Mouse (Mus musculus) thymus, postnatal 0 days (tissue): ENCODE measurements at regions not wholly inside any gene's neighbourhood (a gene's known extent, or its start where the extent isn't known, plus 50 kb on each side); places are given as distances from the start of the nearest gene placed in this dataset.

Experiments used
- DNase-seq: peaks from one replicate; pipeline ENCODE4 v3.0.0-alpha.2; 2015; ENCODE audit warnings: low spot score

DNA sequence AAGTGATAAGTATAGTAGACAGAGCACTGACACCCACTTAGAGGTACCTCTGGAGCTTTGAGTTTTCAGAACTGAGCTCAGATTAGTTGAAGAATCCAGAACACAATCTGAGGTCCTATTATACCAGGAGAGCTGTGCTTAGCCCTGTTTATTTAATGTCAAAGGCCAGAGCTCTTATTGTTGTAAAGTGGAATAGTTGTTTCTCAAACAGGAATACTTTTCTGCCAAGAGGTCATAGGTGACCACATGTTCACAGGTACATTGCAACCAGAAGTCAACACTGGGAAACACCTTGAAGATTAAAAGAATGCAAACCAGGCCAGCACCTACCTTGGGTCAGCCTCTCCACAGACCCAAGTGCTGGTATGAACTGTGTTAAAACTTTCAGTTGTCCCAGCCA, 291.9 kb upstream of the 4930412O13Rik start:
- no peak for DNase-seq

DNA sequence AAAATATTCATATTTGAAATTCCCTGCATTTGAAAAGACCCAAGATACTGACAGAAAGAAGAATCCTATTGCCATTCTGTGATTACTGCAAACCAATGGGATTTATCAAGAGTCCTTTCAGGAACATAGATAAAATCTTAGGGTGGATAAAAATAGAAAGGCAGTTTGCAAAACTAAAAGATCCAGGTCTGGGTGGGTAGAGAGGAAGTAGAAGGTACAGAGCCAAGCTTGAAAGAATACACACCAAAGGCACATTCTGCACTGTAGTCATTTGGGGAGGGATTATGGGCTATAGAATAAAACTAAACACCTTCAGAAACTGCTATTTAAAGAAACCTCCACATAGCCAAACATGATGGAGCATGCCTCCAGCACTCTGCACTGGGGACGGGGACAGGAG, 288.5 kb upstream of the 4930412O13Rik start:
- DNase-seq, result peak; percentile 56

DNA sequence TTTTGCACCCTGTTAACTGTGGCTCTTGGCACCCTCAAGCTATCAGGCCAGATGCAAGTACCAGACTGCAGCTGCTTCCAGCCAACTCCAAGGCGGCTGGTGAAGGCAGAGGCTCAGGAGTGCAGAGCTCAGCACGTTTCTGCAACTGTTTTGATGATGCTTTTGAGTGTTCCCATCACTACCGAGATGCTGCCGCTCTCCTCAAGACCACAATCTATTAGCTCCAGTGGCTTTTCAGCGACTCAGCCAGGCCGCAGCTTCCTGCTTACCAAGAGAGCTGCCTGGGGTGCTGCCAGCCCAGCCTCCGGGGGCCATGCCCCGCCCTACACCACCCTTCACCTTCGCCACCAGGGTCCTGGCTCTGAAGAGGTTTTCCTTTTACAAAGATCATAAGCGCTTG, 287.1 kb upstream of the 4930412O13Rik start:
- DNase-seq, result peak; percentile 90

DNA sequence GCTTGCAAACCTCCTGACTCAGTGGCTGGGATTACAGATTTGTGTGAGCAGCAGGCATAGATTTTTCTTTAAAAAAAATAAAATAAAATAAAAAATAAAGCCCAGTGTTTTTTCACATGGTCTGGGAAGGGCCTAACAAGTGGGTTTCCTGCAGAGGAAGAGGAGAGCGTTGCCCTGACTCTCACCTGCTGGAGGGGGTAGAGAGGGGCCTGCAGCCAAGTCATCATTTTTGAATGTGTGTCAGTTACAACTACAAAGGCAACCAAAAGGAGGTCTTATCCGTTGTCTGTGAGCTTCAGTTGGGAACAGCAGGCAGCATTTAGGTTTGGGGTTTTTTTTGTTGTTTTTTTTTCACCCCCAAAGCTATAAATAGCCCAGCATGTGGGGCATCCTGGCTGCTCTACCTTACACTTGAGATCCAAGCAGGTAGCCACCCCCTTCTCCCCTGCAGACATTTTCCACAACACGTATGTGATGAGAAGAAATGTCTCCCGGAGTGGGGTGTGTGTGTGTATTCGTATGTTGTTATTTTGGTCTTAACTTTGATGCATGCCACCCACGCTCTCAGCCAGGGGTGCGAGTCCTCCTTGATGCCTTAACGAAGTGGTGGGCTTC, 285.7 kb upstream of the 4930412O13Rik start:
- peak; percentile 91 for DNase-seq

DNA sequence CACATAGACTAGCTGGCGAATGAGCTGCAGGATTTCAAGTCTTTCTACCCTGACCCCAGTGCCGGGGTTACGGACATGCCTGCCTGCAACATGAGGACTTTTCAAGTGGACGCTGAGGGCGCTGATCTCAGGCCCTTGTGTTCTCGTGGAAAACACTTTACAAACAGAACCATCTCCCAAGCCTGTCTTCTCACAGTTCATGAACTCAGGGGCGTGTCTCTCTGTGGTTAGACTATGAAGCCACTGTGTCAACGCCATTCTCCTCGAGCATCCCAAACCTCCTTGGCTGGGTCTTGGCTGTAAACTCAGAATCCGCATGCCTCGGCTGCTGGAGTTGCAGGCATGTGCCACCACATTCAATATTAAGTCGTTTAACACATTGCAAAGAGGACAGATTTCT, 284.9 kb upstream of the 4930412O13Rik start:
- DNase-seq, result peak; percentile 54

DNA sequence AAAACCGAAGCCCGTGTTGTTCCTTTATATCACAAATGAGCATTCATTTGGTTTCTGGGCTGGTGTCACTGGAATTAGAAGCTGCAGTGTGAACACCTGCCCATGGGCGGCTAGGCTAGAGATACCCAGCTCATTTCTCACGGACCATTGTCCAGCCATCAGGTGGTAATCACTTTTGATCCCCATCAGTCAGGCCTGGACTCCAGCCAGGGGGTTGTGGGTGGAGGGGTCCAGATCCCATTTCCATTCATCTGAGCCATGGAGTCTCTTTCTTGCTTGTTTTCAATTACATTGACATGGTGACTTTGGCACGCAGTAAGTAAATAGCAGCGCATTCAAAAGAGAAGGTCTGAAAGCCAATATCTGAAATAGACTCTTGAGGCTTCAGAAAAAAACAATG, 276.1 kb upstream of the 4930412O13Rik start:
- DNase-seq, result no peak

DNA sequence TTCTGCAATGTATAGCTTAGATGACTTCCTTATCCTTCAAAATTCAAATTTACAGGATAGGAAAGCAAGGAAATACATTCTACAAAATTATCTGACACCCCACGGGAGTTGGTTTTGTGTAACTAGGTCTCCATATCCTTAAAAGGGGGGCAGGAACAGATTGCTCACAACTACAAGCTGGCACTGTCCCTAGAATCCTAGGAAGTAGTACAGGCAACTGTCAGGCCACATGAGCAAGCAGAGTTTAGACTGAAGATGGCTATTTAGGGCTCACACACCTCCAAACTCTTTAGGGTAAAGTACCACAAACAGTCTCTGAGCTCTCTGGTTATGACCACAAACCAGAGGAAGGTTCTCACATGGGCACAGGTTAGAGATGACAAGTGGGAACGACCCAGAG, 273.5 kb upstream of the 4930412O13Rik start:
- DNase-seq, result no peak

DNA sequence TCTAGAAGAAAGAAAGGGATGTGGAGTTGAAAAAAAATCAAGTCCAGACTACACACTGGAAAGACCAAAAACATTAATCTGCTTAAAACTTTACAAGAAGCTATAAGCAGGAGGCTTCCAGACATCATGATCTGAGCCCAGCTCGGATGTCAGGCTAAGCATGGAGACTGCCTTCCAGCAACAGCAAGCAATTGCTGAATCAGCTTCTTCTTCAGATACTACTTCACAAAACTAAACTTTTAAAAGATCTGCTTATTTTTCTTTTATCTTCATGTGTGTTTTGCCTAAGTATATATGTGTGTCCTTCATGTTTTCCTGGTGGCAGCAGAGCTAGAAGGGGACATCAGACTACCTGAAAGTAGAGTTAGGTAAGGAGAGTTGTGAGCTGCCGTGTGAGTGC, 266.6 kb upstream of the 4930412O13Rik start:
- no peak for DNase-seq

DNA sequence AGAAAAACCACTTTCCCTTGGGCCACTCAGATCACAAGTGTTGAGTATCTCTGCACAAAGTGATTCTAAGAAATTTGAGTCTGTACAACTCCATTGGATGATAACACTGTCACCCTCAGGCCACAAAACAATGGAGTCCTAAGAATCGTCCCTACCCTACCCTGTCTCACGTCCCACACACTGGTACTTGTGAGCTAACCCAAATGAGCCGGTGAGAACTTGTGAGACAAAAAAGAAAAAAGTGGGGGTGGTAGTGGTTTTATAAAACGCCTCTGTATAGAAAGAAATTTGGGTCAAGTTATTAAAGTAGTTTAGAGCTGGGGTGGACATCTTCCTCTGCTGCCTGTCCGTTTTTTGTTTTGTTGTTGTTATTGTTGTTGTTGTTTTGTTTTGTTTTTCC, 264.8 kb upstream of the 4930412O13Rik start:
- DNase-seq, result no peak

DNA sequence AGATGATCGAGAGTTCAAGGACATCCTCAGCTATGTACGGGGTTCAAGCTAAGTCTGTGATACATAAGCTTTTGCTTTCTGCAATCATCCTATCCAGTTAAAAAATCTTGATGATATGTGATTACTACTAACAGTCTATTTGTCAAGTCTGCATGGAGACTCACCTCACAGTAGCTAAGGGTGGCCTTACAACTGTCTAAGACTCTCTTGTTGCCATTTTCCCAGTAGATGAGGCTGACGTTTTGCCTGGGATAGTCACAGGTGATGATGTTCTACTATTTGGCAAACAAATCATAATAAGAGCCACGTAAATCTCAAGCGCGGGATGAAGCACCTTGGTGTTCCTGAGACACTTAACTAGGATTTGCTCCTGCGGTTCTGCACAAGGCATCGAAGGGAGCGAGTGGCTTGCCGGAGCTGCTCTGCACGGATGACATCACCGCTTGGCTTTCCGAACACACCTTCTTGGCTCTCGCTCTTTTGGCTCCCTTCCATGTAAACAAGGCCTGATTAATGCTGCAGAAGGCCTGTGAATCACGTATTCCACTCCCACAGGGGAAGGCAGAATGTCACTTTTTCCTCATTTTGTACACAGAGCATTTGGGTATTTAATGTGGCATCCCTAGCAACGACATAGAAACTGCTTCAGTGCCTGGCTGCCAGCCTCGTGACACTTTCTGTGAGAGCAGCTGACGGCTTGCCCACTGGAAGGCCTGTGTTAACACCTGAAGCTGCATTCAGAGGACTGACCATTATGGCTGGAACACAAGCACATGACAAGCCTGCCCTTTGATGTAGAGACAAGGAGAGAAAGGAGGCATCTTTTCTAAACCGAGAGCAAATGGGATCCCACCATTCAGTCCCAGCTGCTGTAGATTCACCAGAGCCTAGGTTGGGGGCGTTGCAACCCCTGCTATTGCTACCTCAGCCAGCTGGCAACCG, 260.5 kb upstream of the 4930412O13Rik start:
- no peak for DNase-seq

DNA sequence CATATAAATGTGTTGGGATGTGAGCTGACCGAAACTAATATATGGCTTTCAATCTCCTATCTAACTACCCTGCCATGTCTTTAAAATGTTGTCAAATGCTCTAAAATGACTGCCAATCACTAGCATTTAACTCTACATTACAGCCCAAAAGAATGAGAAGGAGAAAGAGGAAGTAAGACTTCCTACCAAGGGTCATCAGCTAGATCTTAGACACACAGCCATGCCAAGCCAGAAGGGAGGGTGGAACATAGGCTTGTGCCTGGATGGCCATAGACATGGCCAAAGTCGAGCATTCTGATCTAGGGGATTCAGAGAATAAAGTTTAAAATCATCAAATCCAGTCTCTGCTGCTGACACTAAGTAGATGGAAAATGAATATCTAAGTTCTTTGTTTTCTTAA, 257.4 kb upstream of the 4930412O13Rik start:
- no peak for DNase-seq

DNA sequence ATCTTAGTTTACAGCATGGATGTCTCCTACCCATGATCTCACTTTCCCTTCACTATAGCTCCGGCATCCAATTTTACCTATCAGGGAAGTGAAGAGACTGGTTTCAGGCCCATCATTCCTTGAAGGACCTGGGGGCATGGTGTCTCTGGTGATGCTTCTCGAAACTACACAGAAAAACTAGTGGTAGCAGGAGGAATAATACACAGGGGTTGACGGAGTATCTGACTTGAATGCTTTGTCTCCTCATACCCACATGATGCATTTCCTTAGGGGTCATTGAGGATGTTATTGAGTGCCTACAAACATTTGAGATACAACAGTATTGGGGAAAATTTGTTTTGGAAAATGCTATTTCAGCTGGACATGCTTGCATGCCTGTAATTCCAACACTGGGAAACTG, 253.0 kb upstream of the 4930412O13Rik start:
- no peak for DNase-seq

DNA sequence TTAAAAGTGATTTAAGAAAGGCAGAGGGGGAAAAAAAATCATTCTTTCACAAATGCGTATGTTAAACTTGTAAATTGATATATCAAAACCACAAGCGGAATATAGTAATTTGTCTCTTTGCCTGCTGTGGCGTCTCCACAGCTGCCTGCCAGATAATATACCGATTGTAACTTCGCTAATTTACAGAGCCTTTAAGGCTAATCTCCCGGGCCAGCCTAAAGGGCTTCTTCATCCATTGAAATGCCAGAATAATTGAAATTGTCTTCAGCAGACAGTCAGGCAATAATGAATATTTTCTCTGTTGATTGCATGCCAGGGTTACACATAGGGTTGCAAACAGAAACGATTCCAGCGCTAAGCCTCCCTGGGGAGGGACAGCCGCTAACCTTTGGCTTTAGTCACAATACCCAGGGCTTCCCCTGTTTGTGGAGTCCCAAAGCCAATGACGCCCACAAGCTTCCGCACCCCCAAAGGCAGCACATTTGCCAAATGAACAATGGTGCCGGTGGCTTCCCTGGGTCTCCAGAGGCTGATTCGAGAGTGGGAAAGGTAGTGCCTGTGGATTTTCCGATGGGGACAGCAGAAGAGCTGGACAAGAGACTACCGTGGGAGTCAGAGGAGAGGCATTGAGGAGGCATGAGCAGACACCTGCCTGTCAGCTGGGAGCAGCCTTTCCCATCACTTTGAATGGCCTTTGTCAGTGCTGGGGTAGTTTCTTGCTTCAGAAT, 248.2 kb upstream of the 4930412O13Rik start:
- no peak for DNase-seq

DNA sequence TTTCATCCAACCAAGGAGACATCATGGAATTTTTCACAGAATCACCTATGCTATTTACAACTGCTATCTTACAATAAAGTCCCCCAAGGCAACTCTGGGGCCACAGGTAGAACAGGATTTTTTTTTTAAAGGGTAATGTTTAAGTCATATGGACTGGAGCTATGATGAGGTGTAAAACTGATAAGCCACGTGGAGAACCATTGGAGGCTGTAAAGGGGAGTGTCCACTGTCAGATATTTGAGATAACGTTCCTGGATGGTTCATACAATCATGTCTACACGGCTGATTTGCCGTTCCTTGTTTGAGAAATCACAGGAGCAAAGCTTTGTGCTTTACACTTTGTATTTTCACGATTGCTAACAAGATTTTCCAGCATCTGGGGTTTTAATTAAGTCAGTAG, 241.8 kb upstream of the 4930412O13Rik start:
- DNase-seq, result no peak

DNA sequence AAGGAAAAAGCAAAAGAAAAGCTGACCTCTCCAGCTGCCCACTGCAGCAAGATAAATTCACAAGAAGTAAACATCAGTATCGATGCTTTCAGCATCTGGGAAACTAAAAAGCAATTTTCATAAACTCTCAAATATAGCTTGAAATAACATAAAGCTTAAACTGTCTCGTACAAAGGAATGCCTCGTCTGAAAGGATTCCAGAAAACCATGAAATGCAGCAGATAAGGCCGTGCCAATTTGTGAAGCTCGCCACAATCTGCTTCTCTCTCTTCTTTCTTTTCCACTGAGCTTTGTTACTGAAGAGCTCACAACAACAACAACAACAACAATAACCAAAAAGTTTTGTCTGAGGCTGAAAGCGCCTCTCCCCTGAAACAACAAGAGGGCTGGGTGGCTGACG, 239.4 kb upstream of the 4930412O13Rik start:
- DNase-seq, result no peak

DNA sequence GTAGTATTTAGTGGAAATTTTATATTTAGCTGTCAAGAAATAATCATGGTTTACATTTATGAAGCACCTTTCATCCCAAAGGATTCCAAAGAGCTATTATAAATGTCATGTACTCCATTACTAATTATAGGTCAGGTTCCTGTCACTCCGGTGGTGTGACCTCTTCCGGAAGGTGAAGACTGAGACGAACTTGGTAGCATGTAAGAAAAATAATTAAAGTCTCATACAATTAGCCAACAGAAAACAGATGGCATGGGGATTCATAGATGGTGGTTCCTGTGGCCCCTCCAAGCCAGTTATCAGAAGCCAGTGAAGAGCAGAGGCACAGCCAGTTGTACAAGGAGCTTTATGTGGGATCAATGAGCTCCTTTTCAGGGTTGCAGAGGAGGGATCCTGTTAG, 238.6 kb upstream of the 4930412O13Rik start:
- DNase-seq, result no peak

DNA sequence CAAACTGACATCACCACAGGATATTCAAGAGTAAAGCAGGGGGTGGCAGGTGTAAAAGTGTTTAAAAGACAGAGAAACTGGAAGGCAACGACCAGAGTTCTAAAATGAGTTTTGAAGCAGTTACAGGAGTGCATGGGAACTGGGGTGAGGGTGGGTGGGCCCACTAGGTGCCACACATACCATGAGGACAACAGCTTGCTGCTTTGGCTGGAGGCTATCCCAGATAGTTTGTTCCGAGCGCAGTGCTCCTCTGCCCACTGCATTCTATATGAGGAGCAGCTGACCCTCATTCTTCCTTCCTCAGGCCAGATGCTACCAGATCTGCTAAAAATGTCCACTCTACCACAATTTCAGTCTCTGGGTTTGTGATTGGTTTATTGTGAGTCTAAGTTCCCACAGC, 234.6 kb upstream of the 4930412O13Rik start:
- no peak for DNase-seq

DNA sequence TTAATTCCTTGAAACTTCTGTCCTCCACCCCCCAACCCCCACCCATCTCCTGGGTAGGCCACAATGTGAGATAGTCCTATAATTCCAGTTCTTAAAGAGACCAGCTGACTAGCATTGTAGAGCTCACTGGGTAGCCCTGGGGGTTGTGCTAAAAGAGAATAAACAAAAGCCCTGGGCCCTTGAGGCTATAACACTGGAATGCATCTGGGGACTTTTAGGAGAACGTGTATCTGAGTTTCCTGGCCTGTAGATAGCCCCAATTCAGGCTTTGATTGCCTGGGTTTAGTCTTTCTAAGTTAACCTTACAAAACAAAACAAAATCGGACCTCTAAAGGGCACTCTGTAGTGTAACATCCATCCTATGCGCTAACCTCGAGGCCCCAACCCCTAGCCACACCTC, 234.1 kb upstream of the 4930412O13Rik start:
- DNase-seq, result no peak

DNA sequence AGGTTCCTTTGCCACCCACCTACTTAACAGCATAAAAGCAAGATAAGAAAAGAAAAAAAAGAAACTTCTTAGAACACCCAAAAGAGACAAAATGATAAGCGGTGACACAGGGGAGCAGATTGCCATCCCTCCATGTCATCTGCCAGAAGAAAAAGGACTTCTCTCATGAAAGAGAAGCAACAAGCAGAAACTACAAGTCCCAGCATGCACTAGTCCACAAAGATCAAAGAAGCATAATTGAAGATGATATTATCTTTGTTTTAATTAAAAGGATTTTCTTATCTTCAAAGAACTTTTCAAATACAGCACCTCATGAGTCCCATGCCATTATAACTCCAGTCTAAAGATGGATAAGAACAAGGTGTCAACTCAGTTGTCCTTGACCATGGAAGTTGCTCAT, 231.0 kb upstream of the 4930412O13Rik start:
- no peak for DNase-seq

DNA sequence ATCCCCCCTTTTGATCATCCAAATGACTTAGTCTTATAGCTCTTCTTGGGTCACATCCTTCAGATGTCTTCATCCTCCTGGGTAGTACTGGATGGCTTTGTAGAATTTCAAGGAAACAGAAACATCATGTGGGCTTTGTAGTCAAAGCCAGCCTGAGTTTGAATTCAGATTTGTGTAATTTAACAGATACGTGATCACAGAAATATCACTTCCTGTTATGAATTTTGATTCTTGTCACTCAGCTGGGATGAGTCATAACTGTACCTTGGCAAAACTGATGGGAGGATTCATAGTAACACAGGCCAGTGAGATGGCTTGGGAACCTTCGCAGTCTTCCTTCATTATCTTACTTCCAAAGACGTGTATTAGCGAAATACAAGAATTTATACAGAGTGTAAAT, 222.2 kb upstream of the 4930412O13Rik start:
- DNase-seq, result no peak

DNA sequence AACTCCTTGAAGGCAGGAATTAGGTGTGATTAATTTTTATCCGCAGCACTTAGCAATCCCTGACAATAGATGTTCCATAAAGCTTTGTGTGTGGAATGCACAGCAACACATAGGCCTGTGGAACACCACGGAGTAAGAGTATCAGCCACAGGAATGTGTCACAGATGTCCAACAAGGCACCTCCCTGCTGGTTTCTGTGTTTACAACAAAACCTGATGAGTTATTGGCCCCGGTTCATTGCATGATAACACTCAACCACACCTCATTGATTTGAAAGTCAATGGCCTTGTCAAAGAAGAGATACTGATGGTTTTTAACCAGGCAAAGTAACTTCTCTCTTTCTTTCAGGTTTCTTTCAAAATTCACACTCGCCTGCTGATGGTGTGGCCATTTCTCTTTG, 211.4 kb upstream of the 4930412O13Rik start:
- DNase-seq, result no peak

DNA sequence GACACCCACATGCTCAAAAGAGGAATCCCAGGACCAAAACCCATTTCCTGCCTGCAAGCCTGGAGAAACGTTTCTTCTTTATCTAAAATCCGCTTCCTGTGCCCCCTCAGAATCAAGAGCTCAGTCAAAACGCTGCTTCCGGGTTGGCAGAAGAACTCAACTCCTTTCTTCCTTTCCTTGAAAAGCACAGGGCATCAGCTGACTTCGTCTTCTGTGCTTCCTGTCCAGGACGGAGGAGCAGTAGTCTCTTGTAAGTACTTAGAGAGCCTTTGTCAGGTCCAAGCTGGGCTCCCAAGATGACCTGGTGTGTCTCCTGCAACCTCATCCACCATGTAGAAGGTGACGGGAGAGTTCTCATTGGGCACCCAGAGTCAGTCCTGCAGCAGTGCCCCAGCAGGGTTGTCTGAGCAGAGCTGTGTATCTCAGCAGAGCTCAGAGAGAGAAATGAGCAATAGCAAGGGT, 199.3 kb upstream of the 4930412O13Rik start:
- peak; percentile 89 for DNase-seq
